15 mouse cellular contexts compared by ENCODE assay signal in the genomic region with DNA sequence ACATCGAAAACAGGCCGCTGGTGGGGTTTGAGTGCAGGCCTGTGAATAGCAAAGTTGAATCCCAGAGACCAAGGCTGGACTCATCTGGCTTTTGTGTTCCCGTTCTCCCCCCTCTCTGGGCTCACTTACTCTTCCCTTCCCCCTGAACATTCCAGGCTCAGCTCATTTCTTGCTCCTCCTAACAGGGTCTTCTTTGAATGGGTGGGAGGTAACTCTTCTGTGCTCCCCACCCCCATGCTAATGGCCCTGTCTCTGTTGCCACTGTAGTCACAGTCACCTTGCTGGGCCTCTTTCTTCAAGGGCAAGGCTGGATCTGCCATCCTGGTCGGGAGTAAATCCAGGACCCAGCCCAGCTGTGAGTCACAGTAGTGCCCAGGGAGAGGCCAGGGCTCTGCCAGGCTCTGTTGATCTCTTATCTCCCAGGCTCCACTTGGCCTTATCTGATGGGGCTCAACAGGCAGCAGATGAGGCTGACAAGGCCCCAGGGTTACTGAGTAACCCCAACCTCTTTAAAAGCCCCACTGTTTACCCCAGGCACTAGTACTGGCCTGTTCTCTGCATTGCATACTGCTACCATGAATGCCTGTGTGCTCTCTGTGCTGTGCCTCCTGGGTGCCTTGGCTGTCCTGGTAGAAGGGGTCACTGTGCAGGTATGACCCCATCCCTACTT. TPM values are rescaled to one million over a fixed set of nuclear protein-coding genes. Genes with fewer than 3 reads are reported as not detected.
DNase-seq lines count a peak whose midpoint lies in the region; ATAC-seq and TF ChIP-seq lines count a peak whose summit lies in the region.
"Had no signal": no experiment of that assay in that cellular context is flagged by ENCODE, and none has a peak within 500 bp of the region (broad histone marks: within the 10 kb centered on the region; RNA-seq: fewer than 3 reads in every experiment).

TSS of gene Guca2a (plus strand) at position 529 of the 670 bp plus-strand sequence.

- H3K9me3 ChIP-seq in heart, embryonic 10.5 days: no peaks in the 10 kb centered on the region
- H3K9me3 ChIP-seq in lung, embryonic 16.5 days (ENCODE audit: control insufficient read depth, low read length): no peaks in the 10 kb centered on the region
- H3K9me3 ChIP-seq: midbrain, embryonic 12.5 days; neural tube, embryonic 15.5 days had no signal

- H3K27me3 ChIP-seq in heart, embryonic 10.5 days (ENCODE audit: insufficient read depth, poor library complexity, severe bottlenecking): no peaks in the 10 kb centered on the region
- H3K27me3 ChIP-seq in lung, embryonic 16.5 days (ENCODE audit: control insufficient read depth, insufficient read depth, low read depth, low read length): no peaks in the 10 kb centered on the region
- H3K27me3 ChIP-seq in small intestine, adult 2 months (ENCODE audit: control insufficient read depth, insufficient read depth, low read length): no peaks in the 10 kb centered on the region
- H3K27me3 ChIP-seq: midbrain, embryonic 12.5 days; neural tube, embryonic 15.5 days had no signal

- peak within 1 kb of the TSS; percentile 65 for H3K27ac ChIP-seq in heart, embryonic 10.5 days
- 0 out of 2 replicates have a peak within 1 kb of the TSS, but pooled peaks have one; percentile 20 for H3K27ac ChIP-seq in lung, embryonic 16.5 days (ENCODE audit: low read length)
- H3K27ac ChIP-seq in small intestine, adult 2 months (ENCODE audit: insufficient read depth, low read depth, low read length): peak within 1 kb of the TSS; percentile 79
- H3K27ac ChIP-seq: midbrain, embryonic 12.5 days; neural tube, embryonic 15.5 days had no signal

- no peak within 1 kb of the TSS for H3K9ac ChIP-seq in lung, embryonic 16.5 days (ENCODE audit: low read length)
- H3K9ac ChIP-seq: midbrain, embryonic 12.5 days; neural tube, embryonic 15.5 days had no signal

- H3K4me2 ChIP-seq in lung, embryonic 16.5 days (ENCODE audit: low read depth, low read length): no peak within 1 kb of the TSS
- H3K4me2 ChIP-seq: midbrain, embryonic 12.5 days; neural tube, embryonic 15.5 days had no signal

- peak; percentile 53; the same call in 1 of the 2 replicates for TF ChIP-seq POLR2A in small intestine, adult 2 months (IDR thresholded peaks at IDR 0.05; ENCODE audit: low read depth, low read length)

- no peak for TF ChIP-seq CTCF in small intestine, adult 2 months (IDR thresholded peaks at IDR 0.05; ENCODE audit: extremely low read depth, insufficient read length, insufficient replicate concordance, low read depth, low read length)

- peaks cover 65% of the 10 kb centered on the region for H3K4me1 ChIP-seq in heart, embryonic 10.5 days
- H3K4me1 ChIP-seq in lung, embryonic 16.5 days (replicated peaks; ENCODE audit: control insufficient read depth, insufficient read depth, low read length): peaks cover 19% of the 10 kb centered on the region
- H3K4me1 ChIP-seq in small intestine, adult 2 months (ENCODE audit: control insufficient read depth, insufficient read depth, insufficient read length, low read length): peaks cover 22% of the 10 kb centered on the region

- H3K4me3 ChIP-seq in heart, embryonic 10.5 days: no peak within 1 kb of the TSS
- no peak within 1 kb of the TSS for H3K4me3 ChIP-seq in lung, embryonic 16.5 days (ENCODE audit: low read length)
- H3K4me3 ChIP-seq in small intestine, adult 2 months (ENCODE audit: low read depth, low read length): peak within 1 kb of the TSS; percentile 54
- H3K4me3 ChIP-seq: midbrain, embryonic 12.5 days; neural tube, embryonic 15.5 days had no signal

- ATAC-seq in lung, embryonic 16.5 days (ENCODE audit: low read depth): peak; percentile 77

- WGBS in heart, embryonic 10.5 days: 67% methylated on average over 4 of the region's 4 CpGs
- 46% methylated on average over 4 of the region's 4 CpGs for WGBS in lung, embryonic 16.5 days
- WGBS in small intestine, adult 2 months: 56% methylated on average over 4 of the region's 4 CpGs

- DNase-seq in heart, embryonic 10.5 days (ENCODE audit: low spot score): peak; percentile 75
- no peak for DNase-seq in heart, adult 18-20 months
- DNase-seq in lung, postnatal 14 days: no peak
- peak; percentile 74 to 78 for DNase-seq in adrenal gland, postnatal 36 days
- DNase-seq in gastrocnemius, adult 8-10 months (ENCODE audit: low spot score in 2 of 2): no peak
- no peak for DNase-seq in thymus, postnatal 25 days
- DNase-seq: B cell, adult 2 months; embryo, embryonic 11 days; gastrocnemius, postnatal 36 days; left cerebral cortex, postnatal 4 days; thymus, postnatal 4 days had no signal

- H3K36me3 ChIP-seq in heart, embryonic 10.5 days: no peaks in the 10 kb centered on the region
- no peaks in the 10 kb centered on the region for H3K36me3 ChIP-seq in lung, embryonic 16.5 days (ENCODE audit: control insufficient read depth, insufficient read depth, low read length)
- H3K36me3 ChIP-seq in small intestine, adult 2 months (ENCODE audit: control insufficient read depth, insufficient read depth, low read length): no peaks in the 10 kb centered on the region; the same call in 1 of the 2 replicates
- H3K36me3 ChIP-seq: midbrain, embryonic 12.5 days; neural tube, embryonic 15.5 days had no signal

RNA-seq across cellular contexts. Expression of gene Guca2a, which starts in this region (rescaled TPM):
- polyA plus RNA-seq in heart, embryonic 10.5 days (2016; fragmentation: Nextera tagmentation; extraction: Ambion mirVana): 0.26 TPM in 1 of 2 replicates, not detected in the other
- total RNA-seq in heart, adult 18-20 months (2021): not detected
- 0.64 TPM in 1 of 2 replicates, not detected in the other for polyA plus RNA-seq in lung, embryonic 16.5 days (2015; fragmentation: Nextera tagmentation; extraction: Ambion mirVana)
- total RNA-seq in adrenal gland, postnatal 36 days (2021): not detected
- 58.4 and 1,324 TPM in 2 replicates for polyA plus RNA-seq in small intestine, adult 2 months (2012; rRNA removed)
- total RNA-seq in gastrocnemius, adult 8-10 months (2022): not detected
- total RNA-seq: gastrocnemius, postnatal 36 days; left cerebral cortex, postnatal 4 days had no signal
- polyA plus RNA-seq: midbrain, embryonic 12.5 days; neural tube, embryonic 15.5 days had no signal

Comparison
In these comparisons a context has a peak if more than half of its experiments do, and no peak if none do; other contexts are left out.
1. RNA of gene Guca2a (polyA plus RNA-seq): 58.4 to 1,324 TPM in small intestine, adult 2 months; 0.64 TPM in lung, embryonic 16.5 days and 0.26 TPM in heart, embryonic 10.5 days; every median in the first group is over 10 times any median in the second.
2. Peak in DNase-seq and H3K27ac ChIP-seq in heart, embryonic 10.5 days; RNA of the gene not detected or under 1 TPM.
3. Peak in ATAC-seq and H3K27ac ChIP-seq in lung, embryonic 16.5 days; RNA of the gene not detected or under 1 TPM.
4. Peak in DNase-seq in adrenal gland, postnatal 36 days; RNA of the gene not detected or under 1 TPM.
5. H3K27ac ChIP-seq: peak in every context shown above with its lines; median percentile 79 in small intestine, adult 2 months; 65 in heart, embryonic 10.5 days; 20 in lung, embryonic 16.5 days.